Mouse (Mus musculus): ENCODE measurements around the gene Wrap53. TPM values are rescaled to one million over a fixed set of nuclear protein-coding genes. Genes with fewer than 3 reads are reported as not detected.
A peak's percentile ranks its signal among the peaks of the same experiment; 100 is the strongest.
"Not testable (repeated sequence)": the region's sequence is repeated elsewhere in the genome, so short reads cannot be mapped to it uniquely, and the experiment has no call there.

Wrap53 gene
- total RNA-seq, 4 experiments from 2014 or later: 4.6 to 6.7 (median 5.6) TPM

- no peak for DNase-seq (ENCODE audit: low spot score)
Measured at GRCm38 (mm10) chr11:69532480-69533150, 47.4 kb downstream of the Wrap53 start.

GRCm38 (mm10) chr11:69530755-69531154 lies 49.3 kb downstream of the Wrap53 start:
- DNase-seq (ENCODE audit: low spot score): not testable (repeated sequence)

GRCm38 (mm10) chr11:69530281-69530680 lies 49.8 kb downstream of the Wrap53 start:
- DNase-seq (ENCODE audit: low spot score): not testable (repeated sequence)

GRCm38 (mm10) chr11:69528031-69528390 lies 52.0 kb downstream of the Wrap53 start:
- no peak for DNase-seq (ENCODE audit: low spot score)

GRCm38 (mm10) chr11:69527098-69528030 lies 52.7 kb downstream of the Wrap53 start:
- no peak for DNase-seq (ENCODE audit: low spot score)

GRCm38 (mm10) chr11:69526631-69527030 lies 53.4 kb downstream of the Wrap53 start:
- DNase-seq (ENCODE audit: low spot score): no peak

DNA sequence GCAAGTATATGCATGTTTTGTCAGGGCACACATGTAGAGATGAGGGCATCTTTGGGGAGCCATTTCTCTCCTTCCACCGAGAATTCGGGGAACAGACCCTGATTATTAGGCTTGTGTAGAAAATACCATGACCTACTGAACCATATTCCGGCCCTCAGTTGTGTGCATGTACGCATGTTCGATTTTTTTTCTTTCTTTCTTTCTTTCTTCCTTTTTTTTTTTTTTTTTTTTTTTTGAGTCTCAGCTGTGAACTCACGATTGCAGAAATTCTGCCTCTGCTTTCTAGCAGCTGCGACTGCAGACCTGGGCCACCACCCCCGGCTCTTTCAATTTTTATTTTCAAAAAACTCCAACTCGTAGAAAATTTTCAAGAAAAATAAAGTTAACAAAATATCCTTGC lies 54.4 kb downstream of the Wrap53 start:
- DNase-seq (ENCODE audit: low spot score): no peak

DNA sequence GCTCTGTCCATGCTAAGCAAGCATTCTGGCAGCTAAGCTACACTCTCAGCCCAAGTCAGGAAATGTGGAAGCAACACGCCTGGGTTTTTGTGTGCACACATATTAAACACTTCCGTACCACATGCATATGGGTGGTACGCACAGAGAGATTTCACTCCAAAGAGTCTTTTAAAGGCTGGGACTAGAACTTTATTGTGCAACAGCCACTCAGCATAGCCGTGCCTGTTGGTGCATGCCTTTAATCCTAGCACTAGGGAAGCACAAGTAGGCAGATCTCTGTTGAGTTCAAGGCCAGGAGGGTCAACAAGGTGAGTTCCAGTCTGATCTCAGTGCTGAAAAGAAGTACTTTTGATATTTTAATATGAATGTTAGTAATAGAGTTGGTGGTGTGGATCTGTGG lies 56.4 kb downstream of the Wrap53 start:
- no peak for DNase-seq (ENCODE audit: low spot score)

DNA sequence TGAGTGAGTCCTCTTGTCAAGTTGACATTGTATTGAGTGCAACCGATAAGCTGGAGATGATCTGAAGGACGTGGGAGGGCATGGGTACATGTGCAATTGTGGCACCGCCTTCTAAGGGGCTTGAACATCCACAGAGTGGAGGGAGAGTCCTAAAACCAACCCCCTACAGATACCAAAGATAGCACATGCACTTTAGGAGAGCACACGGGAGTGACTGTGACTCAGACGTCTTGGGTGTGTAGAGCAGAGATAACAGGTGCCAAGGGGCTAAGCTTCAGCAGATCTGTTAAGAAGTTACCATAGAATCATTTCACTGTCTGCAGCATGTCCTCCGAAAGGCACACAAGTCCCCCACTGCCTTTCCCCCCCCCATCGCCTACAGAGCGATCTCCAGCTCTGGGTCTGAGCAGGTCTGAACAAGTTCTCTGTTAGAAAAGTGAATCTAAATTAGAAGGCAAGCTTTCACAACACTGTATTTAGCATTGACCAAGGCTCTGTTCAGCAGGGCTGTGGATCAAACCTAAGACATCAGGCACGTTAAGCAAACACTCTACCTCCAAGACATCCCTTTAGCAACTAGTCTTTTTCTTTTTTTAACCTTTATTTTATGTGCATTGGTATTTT lies 58.4 kb downstream of the Wrap53 start:
- no peak for DNase-seq (ENCODE audit: low spot score)

GRCm38 (mm10) chr11:69519976-69520375 lies 60.1 kb downstream of the Wrap53 start:
- DNase-seq (ENCODE audit: low spot score): no peak

GRCm38 (mm10) chr11:69516661-69517060 lies 63.4 kb downstream of the Wrap53 start:
- DNase-seq (ENCODE audit: low spot score): no peak

DNA sequence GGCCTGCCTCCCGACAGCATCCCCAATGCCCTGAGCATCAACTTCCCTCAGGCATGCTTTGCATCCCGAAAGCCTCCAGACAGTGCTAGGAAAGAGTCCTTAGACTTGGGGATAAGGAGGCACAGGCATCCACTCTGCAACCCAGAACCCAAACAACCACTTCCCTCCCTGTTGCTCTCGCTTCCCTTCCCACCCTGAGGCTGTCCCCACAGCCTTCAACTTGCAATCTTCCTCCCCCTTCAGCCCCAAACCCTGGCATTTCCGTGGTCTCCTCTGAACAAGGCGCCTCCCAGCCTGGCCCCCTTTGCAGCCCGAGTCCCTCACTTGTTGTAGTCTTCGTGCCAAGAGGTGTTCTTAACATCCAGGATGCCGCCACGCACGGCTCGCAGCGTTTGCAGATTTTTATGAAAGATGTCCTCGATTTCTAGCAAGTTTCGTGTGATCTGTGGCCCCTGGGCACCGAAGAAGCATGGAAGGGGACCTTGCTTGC lies 63.9 kb downstream of the Wrap53 start:
- DNase-seq (ENCODE audit: low spot score): no peak

DNA sequence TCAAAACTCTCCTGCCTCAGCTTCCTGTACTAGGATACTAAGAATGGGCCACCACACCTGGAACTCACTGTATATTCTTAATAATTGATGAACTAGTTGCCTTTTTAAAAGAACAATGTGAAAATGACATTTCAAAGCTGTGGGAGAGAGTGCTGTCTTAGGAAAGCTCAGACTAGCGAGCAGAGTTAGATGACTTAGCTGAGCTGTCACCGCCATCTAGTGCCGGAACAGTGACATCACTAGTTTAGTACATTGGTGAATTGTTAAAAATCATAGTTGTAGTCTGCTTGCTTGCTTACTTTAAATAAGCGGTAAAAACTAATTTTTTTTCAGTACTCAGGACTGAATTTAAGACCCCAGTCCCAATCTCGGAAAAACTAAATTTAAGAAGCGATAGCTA lies 66.2 kb downstream of the Wrap53 start:
- DNase-seq (ENCODE audit: low spot score): peak; percentile 57

Other genes with a start within 250 kb of the Wrap53 start
- under 1 TPM; 0.34 to 0.44 (median 0.39) TPM for gene Rnf227, start 239.8 kb downstream of the Wrap53 start, total RNA-seq (2022)
- 10 to 100 TPM; 16.7 to 20.4 (median 18.3) TPM for gene Chd3, start 210.8 kb downstream of the Wrap53 start, total RNA-seq (2022)
- 100 to 1,000 TPM; 109 to 140 (median 120) TPM for gene Naa38, start 184.8 kb downstream of the Wrap53 start, total RNA-seq (2022)
- 10 to 100 TPM; 33.3 to 39.8 (median 36.9) TPM for gene Cyb5d1, start 184.6 kb downstream of the Wrap53 start, total RNA-seq (2022)
- gene Tmem88, start 182.0 kb downstream of the Wrap53 start, total RNA-seq (2022): 10 to 100 TPM; 13.2 to 24.7 (median 19.5) TPM
- gene Kdm6b, start 166.6 kb downstream of the Wrap53 start, total RNA-seq (2022): 10 to 100 TPM; 19.1 to 26.2 (median 22.3) TPM
- under 1 TPM; 0.22 to 0.66 (median 0.40) TPM for gene Dnah2, start 31.1 kb downstream of the Wrap53 start, total RNA-seq (2022)
- gene Efnb3, start 20.1 kb downstream of the Wrap53 start, total RNA-seq (2022): 100 to 1,000 TPM; 105 to 137 (median 128) TPM
- gene Trp53, start 104 bp upstream of the Wrap53 start, total RNA-seq (2022): 10 to 100 TPM; 12.8 to 16.3 (median 14.1) TPM
- 10 to 100 TPM; 12.4 to 16.3 (median 13.1) TPM for gene Atp1b2, start 25.7 kb upstream of the Wrap53 start, total RNA-seq (2022)
- not detected for gene Shbg, start 37.6 kb upstream of the Wrap53 start, total RNA-seq (2022)
- gene Sat2, start 41.8 kb upstream of the Wrap53 start, total RNA-seq (2022): 1 to 10 TPM; 2.6 to 5.3 (median 3.3) TPM
- 100 to 1,000 TPM in 1 of 4 experiments, 10 to 100 TPM in 3; 92.4 to 109 (median 94.5) TPM for gene Fxr2, start 52.7 kb upstream of the Wrap53 start, total RNA-seq (2022)
- gene Sox15, start 75.1 kb upstream of the Wrap53 start, total RNA-seq (2022): not detected
- gene Mpdu1, start 82.4 kb upstream of the Wrap53 start, total RNA-seq (2022): 10 to 100 TPM; 13.6 to 18.8 (median 15.5) TPM
- gene Cd68, start 85.9 kb upstream of the Wrap53 start, total RNA-seq (2022): 1 to 10 TPM; 4.5 to 7.0 (median 6.3) TPM
- gene Eif4a1, start 92.2 kb upstream of the Wrap53 start, total RNA-seq (2022): 100 to 1,000 TPM; 162 to 194 (median 186) TPM
- gene Senp3, start 101.8 kb upstream of the Wrap53 start, total RNA-seq (2022): 10 to 100 TPM; 27.2 to 40.0 (median 28.7) TPM
- 1 to 10 TPM; 2.6 to 4.3 (median 2.9) TPM for gene Tnfsf13, start 105.5 kb upstream of the Wrap53 start, total RNA-seq (2022)
- 10 to 100 TPM; 14.9 to 19.6 (median 17.5) TPM for gene Tnfsf12, start 115.6 kb upstream of the Wrap53 start, total RNA-seq (2022)
- 1 to 10 TPM; 1.4 to 4.2 (median 3.1) TPM for gene Tnfsfm13, start 115.8 kb upstream of the Wrap53 start, total RNA-seq (2022)
- gene Polr2a, start 178.4 kb upstream of the Wrap53 start, total RNA-seq (2022): 10 to 100 TPM; 28.5 to 35.7 (median 32.9) TPM
- gene Slc35g3, start 181.7 kb upstream of the Wrap53 start, total RNA-seq (2022): not detected
- gene Zbtb4, start 185.7 kb upstream of the Wrap53 start, total RNA-seq (2022): 10 to 100 TPM; 43.7 to 52.4 (median 49.3) TPM
- gene Chrnb1, start 215.7 kb upstream of the Wrap53 start, total RNA-seq (2022): 1 to 10 TPM; 2.2 to 4.3 (median 3.8) TPM
- 1 to 10 TPM; 2.1 to 3.3 (median 2.6) TPM for gene Fgf11, start 221.6 kb upstream of the Wrap53 start, total RNA-seq (2022)
- gene Tmem102, start 225.4 kb upstream of the Wrap53 start, total RNA-seq (2022): under 1 TPM; 0.14 to 0.57 (median 0.31) TPM
- gene Gm39566, start 235.0 kb upstream of the Wrap53 start, total RNA-seq (2022): not detected
- not detected for gene Spem2, start 238.2 kb upstream of the Wrap53 start, total RNA-seq (2022)
- not detected for gene Spem1, start 241.9 kb upstream of the Wrap53 start, total RNA-seq (2022)